ENCODE assay signal across 13 mouse cellular contexts in the genomic region with DNA sequence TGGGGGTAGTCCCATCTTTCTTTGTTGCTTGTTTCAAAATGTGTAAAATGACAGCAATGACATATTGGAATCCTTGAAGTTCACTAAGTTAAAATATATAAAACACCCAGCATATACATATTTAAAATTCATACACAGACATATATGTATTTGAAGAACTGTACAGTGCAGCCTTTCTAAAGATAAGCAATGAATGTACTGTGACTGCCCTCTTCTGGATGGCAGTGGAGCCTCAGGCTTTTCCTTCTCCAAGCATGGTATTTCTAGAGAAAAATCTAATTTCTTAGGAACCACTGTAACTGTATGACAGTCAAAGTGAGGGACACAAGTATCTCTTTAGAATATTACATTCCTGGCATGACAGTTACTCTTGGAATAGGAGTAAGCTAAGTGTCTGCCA.
DNase-seq lines count a peak whose midpoint lies in the region; ATAC-seq and TF ChIP-seq lines count a peak whose summit lies in the region.
"Had no signal": no experiment of that assay in that cellular context is flagged by ENCODE, and none has a peak within 500 bp of the region (broad histone marks: within the 10 kb centered on the region; RNA-seq: fewer than 3 reads in every experiment).

No protein-coding gene starts in this region.

- H3K4me2 ChIP-seq in limb, embryonic 14.5 days (replicated peaks; ENCODE audit: low read depth, low read length, severe bottlenecking), result no peak overlapping the region
- H3K4me2 ChIP-seq in forebrain, embryonic 14.5 days (ENCODE audit: low read length), result no peak overlapping the region
- no peak overlapping the region for H3K4me2 ChIP-seq in midbrain, postnatal 0 days (ENCODE audit: low read depth, low read length, poor library complexity, severe bottlenecking)
- H3K4me2 ChIP-seq: heart, embryonic 12.5 days; neural tube, embryonic 13.5 days had no signal

- no peak for ATAC-seq in limb, embryonic 14.5 days (ENCODE audit: low FRiP score, low read depth)
- ATAC-seq in forebrain, embryonic 14.5 days, result peak; percentile 40; the same call in 1 of the 2 replicates
- ATAC-seq in midbrain, postnatal 0 days (ENCODE audit: low FRiP score), result peak; percentile 62; the same call in 1 of the 2 replicates
- ATAC-seq: activated CD4-positive, CD25-positive, alpha-beta regulatory T cell, adult 4 months had no signal

- peak; percentile 26 for DNase-seq in embryo, embryonic 10.5 days (ENCODE audit: low spot score)
- no peak for DNase-seq in embryo, embryonic 9.5 days (ENCODE audit: extremely low spot score)
- peak; percentile 35 for DNase-seq in limb, embryonic 14.5 days (ENCODE audit: low spot score)
- no peak for DNase-seq in limb, embryonic 10.5 days (ENCODE audit: low spot score)
- DNase-seq in forebrain, embryonic 14.5 days (ENCODE audit: low spot score), result peak; percentile 57
- DNase-seq in midbrain, postnatal 0 days (ENCODE audit: low spot score), result peak; percentile 79
- DNase-seq in adrenal gland, adult 8-10 months, result no peak
- DNase-seq in cerebellum, postnatal 4 days (ENCODE audit: low spot score in 2 of 2), result no peak
- DNase-seq: kidney, adult 8-10 months; lung, postnatal 10 days had no signal

- H3K36me3 ChIP-seq in limb, embryonic 14.5 days (ENCODE audit: control insufficient read depth, insufficient read depth, low read length), result no peaks in the 10 kb centered on the region
- H3K36me3 ChIP-seq in limb, embryonic 10.5 days, result no peaks in the 10 kb centered on the region
- no peaks in the 10 kb centered on the region for H3K36me3 ChIP-seq in forebrain, embryonic 14.5 days (ENCODE audit: control insufficient read depth, insufficient read depth, low read length)
- H3K36me3 ChIP-seq in midbrain, postnatal 0 days (ENCODE audit: insufficient read depth, low read length), result no peaks in the 10 kb centered on the region
- H3K36me3 ChIP-seq: heart, embryonic 12.5 days; neural tube, embryonic 13.5 days had no signal

- no peaks in the 10 kb centered on the region for H3K27me3 ChIP-seq in limb, embryonic 14.5 days (ENCODE audit: control insufficient read depth, insufficient read depth, low read length)
- no peaks in the 10 kb centered on the region for H3K27me3 ChIP-seq in limb, embryonic 10.5 days (ENCODE audit: low read depth, poor library complexity, severe bottlenecking)
- no peaks in the 10 kb centered on the region for H3K27me3 ChIP-seq in forebrain, embryonic 14.5 days (replicated peaks; ENCODE audit: control insufficient read depth, insufficient read depth, low read length)
- no peaks in the 10 kb centered on the region for H3K27me3 ChIP-seq in midbrain, postnatal 0 days (ENCODE audit: insufficient read depth, low read length)
- H3K27me3 ChIP-seq: heart, embryonic 12.5 days; neural tube, embryonic 13.5 days had no signal

- TF ChIP-seq CTCF in midbrain, postnatal 0 days (IDR thresholded peaks at IDR 0.05), result peak; percentile 89

- no peak overlapping the region for H3K9ac ChIP-seq in limb, embryonic 14.5 days (ENCODE audit: low read depth, low read length, severe bottlenecking)
- no peak overlapping the region for H3K9ac ChIP-seq in forebrain, embryonic 14.5 days (ENCODE audit: low read length)
- H3K9ac ChIP-seq in midbrain, postnatal 0 days (replicated peaks; ENCODE audit: low read length, poor library complexity, severe bottlenecking), result no peak overlapping the region
- H3K9ac ChIP-seq: heart, embryonic 12.5 days; neural tube, embryonic 13.5 days had no signal

- no peak overlapping the region for H3K27ac ChIP-seq in limb, embryonic 14.5 days (replicated peaks; ENCODE audit: low read depth, low read length)
- no peak overlapping the region for H3K27ac ChIP-seq in limb, embryonic 10.5 days
- H3K27ac ChIP-seq in forebrain, embryonic 14.5 days (ENCODE audit: low read depth, low read length), result no peak overlapping the region
- H3K27ac ChIP-seq in midbrain, postnatal 0 days (ENCODE audit: low read depth, low read length), result no peak overlapping the region
- H3K27ac ChIP-seq: neural tube, embryonic 13.5 days had no signal

- no peak for TF ChIP-seq POLR2A in limb, embryonic 14.5 days (IDR thresholded peaks at IDR 0.05; ENCODE audit: borderline replicate concordance, extremely low read depth, insufficient read depth, insufficient read length)

- H3K4me1 ChIP-seq in limb, embryonic 14.5 days (ENCODE audit: control insufficient read depth, insufficient read depth, low read length), result no peaks in the 10 kb centered on the region
- no peaks in the 10 kb centered on the region for H3K4me1 ChIP-seq in limb, embryonic 10.5 days
- H3K4me1 ChIP-seq in forebrain, embryonic 14.5 days (ENCODE audit: control insufficient read depth, insufficient read depth, low read length), result no peaks in the 10 kb centered on the region
- no peaks in the 10 kb centered on the region for H3K4me1 ChIP-seq in midbrain, postnatal 0 days (ENCODE audit: insufficient read depth, low read length)
- H3K4me1 ChIP-seq: heart, embryonic 12.5 days; neural tube, embryonic 13.5 days had no signal

- H3K9me3 ChIP-seq in limb, embryonic 14.5 days (ENCODE audit: control insufficient read depth, low read length), result no peaks in the 10 kb centered on the region
- H3K9me3 ChIP-seq in limb, embryonic 10.5 days (replicated peaks), result no peaks in the 10 kb centered on the region
- no peaks in the 10 kb centered on the region for H3K9me3 ChIP-seq in forebrain, embryonic 14.5 days (replicated peaks; ENCODE audit: control insufficient read depth, low read length)
- no peaks in the 10 kb centered on the region for H3K9me3 ChIP-seq in midbrain, postnatal 0 days (ENCODE audit: low read length)
- H3K9me3 ChIP-seq: heart, embryonic 12.5 days; neural tube, embryonic 13.5 days had no signal

- no peak overlapping the region for H3K4me3 ChIP-seq in limb, embryonic 14.5 days (replicated peaks; ENCODE audit: low read length)
- H3K4me3 ChIP-seq in limb, embryonic 10.5 days, result no peak overlapping the region
- H3K4me3 ChIP-seq in forebrain, embryonic 14.5 days (ENCODE audit: low read depth, low read length), result no peak overlapping the region
- no peak overlapping the region for H3K4me3 ChIP-seq in midbrain, postnatal 0 days (ENCODE audit: low read depth, low read length)
- H3K4me3 ChIP-seq: heart, embryonic 12.5 days; neural tube, embryonic 13.5 days had no signal

Comparison
In these comparisons a context has a peak if more than half of its experiments do, and no peak if none do; other contexts are left out.
1. DNase-seq: peak in embryo, embryonic 10.5 days (single experiment), limb, embryonic 14.5 days (single experiment), forebrain, embryonic 14.5 days (single experiment) and midbrain, postnatal 0 days (single experiment); none in embryo, embryonic 9.5 days (single experiment), limb, embryonic 10.5 days (single experiment), adrenal gland, adult 8-10 months (single experiment) and cerebellum, postnatal 4 days (0 of 2).